Mouse (Mus musculus) kidney, embryonic 14.5 days (tissue): ENCODE results near the gene Bcl6. TPM values are rescaled to one million over a fixed set of nuclear protein-coding genes. Genes with fewer than 3 reads are reported as not detected.

Experiments used
- ATAC-seq: fragments of 200-750 bp; cut with Nextera tagmentation; 2 replicates; pipeline ENCODE4 v1.8.0; 2017; ENCODE audit warnings: moderate number of reproducible peaks, mild to moderate bottlenecking, moderate TSS enrichment, moderate library complexity; ENCODE audit not compliant: low FRiP score, low TSS enrichment
- H3K27ac ChIP-seq: fragments of 300-500 bp; sonication (generic); 2 replicates; pipeline ENCODE4 v1.5.1; 2014; ENCODE audit warnings: low read depth, mild to moderate bottlenecking, low read length, moderate library complexity, mixed read lengths
- H3K27me3 ChIP-seq: fragments of 300-500 bp; sonication (generic); 2 replicates; pipeline ENCODE4 v1.6.1; 2014; ENCODE audit warnings: mild to moderate bottlenecking, low read length; ENCODE audit not compliant: control insufficient read depth, insufficient read depth
- H3K36me3 ChIP-seq: fragments of 300-500 bp; sonication (generic); 2 replicates; pipeline ENCODE4 v1.6.1; 2014; ENCODE audit warnings: low read length, mixed read lengths; ENCODE audit not compliant: control insufficient read depth, insufficient read depth
- H3K4me1 ChIP-seq: fragments of 300-500 bp; sonication (generic); 2 replicates; pipeline ENCODE4 v1.6.1; 2014; ENCODE audit warnings: low read length, mixed read lengths; ENCODE audit not compliant: control insufficient read depth, insufficient read depth
- H3K4me2 ChIP-seq: fragments of 300-500 bp; sonication (generic); replicated peaks from 2 replicates; pipeline ENCODE4 v1.6.1; 2014; ENCODE audit warnings: low read depth, mild to moderate bottlenecking, low read length
- H3K4me3 ChIP-seq: fragments of 300-500 bp; sonication (generic); 2 replicates; pipeline ENCODE4 v1.5.1; 2014; ENCODE audit warnings: mild to moderate bottlenecking, low read length
- H3K9ac ChIP-seq: fragments of 300-500 bp; sonication (generic); 2 replicates; pipeline ENCODE4 v1.6.1; 2014; ENCODE audit warnings: low read depth, mild to moderate bottlenecking, low read length, moderate library complexity
- H3K9me3 ChIP-seq: fragments of 300-500 bp; sonication (generic); 2 replicates; pipeline ENCODE4 v1.6.1; 2016; ENCODE audit warnings: low read length; ENCODE audit not compliant: control insufficient read depth
- WGBS: fragments of 180-500 bp; shearing (Covaris S2); extraction: QIAGEN DNeasy Blood & Tissue Kit; methylation state at CpG from one replicate; pipeline ENCODE4 v1.1.7; 2014; 5-methylcytosine and 5-hydroxymethylcytosine counted together
- polyA plus RNA-seq: library from polyadenylated mRNA; unstranded; fragments of >200 nt; fragmentation: Nextera tagmentation; extraction: Ambion mirVana; gene quantifications from 2 replicates; pipeline ENCODE4 v1.2.1, GENCODE M21; 2014

The Bcl6 gene
- 0.73 and 0.91 TPM in 2 replicates for polyA plus RNA-seq

DNA sequence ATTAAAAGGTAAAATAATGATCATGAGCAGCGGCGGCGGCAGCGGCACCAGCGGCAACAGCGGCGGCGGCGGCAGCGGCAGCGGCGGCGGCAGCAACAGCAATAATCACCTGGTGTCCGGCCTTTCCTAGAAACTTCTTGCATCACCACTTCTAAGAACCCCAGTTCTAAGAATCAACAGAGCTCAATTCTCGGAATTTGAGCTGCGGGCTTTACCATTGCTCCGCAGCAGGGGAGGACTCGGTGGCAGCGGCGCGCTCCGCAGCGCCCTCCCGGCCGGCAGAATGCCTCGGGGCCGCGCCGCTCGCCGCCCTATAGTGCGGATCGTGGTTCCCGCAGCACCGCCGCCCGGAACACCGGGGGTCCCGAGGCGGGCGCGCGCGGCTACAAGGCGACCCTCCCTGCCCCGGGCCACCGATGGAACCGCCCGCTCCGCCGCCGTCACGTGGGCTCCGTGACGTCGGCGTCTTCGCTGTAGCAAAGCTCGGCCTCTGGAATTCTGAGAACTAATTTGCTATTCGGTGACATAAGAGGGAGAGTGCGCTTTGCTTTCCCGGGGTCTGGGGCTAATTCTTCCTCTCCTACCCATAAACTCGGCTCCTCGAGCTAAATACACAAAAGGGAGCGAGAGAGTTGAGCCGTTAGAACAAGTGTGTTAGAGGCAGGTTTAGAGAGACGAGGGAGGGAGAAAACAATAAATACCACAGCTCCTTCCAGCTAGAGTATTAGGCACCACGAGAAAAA lies at the start of gene Bcl6, which contains the start of gene Gm37419:
TSS of gene Bcl6 (minus strand) at position 387 of the 743 bp plus-strand sequence.
TSS of gene Gm37419 (plus strand) at position 17 of the 743 bp plus-strand sequence.
- peak within 1 kb of the TSS; percentile 84 for H3K4me3 ChIP-seq
- H3K9me3 ChIP-seq = no peaks in the 10 kb centered on the region
- under 1% methylated on average over 68 of the region's 68 CpGs for WGBS
- peak within 1 kb of the TSS; percentile 99 for H3K27ac ChIP-seq
- H3K4me1 ChIP-seq = peaks cover 26% of the 10 kb centered on the region
- ATAC-seq = peak; percentile 78
- H3K36me3 ChIP-seq = no peaks in the 10 kb centered on the region
- no peaks in the 10 kb centered on the region for H3K27me3 ChIP-seq
- H3K9ac ChIP-seq = peak within 1 kb of the TSS; percentile 84
- H3K4me2 ChIP-seq = peak within 1 kb of the TSS; percentile 94

DNA sequence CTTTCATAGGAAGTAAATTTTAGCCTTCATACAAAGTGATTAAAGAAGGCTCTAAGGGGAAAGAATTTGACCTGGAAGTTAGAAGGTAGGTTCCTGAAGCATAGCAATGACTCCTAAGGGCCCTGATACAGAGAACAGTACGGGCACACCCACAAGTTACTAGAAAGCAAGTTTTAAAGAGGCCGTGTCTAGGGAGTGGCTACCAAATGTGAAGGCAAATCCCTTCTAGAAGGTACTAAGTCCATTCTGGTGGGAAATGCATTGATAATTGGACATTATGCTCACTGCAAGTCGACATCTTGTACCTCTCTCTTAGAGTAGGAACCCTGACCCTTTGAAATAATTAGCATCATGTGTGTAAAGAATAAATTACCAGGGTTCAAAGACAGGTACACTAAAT lies 47.7 kb upstream of the Bcl6 start:
- Histone ChIP-seq H3K4me1 (no peaks in the 10 kb centered on the region), H3K27me3 (no peaks in the 10 kb centered on the region), H3K4me3 (no peak overlapping the region), H3K27ac (no peak overlapping the region), H3K4me2 (no peak overlapping the region), H3K9me3 (no peaks in the 10 kb centered on the region), H3K9ac (no peak overlapping the region), H3K36me3 (no peaks in the 10 kb centered on the region)
- ATAC-seq = no peak
- WGBS = 87% methylated on average over 3 of the region's 3 CpGs

DNA sequence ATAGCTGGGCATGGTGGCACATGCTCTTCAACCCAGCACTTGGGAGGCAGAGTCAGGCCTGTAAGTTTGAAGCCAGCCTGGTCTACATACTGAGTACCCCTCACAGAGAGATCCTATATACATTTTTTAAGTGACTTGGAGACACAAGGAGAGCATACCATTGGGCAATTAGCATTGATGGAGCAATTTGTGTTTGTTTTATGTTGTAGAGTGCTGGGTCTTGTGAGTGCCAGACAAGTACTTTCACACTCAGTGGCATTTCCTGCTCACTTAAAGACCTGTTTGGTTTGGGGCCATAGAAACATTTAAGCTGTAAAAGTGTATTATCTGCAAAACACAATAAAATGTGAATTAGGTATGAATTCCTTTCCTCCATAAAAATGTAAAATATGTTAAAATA lies 47.1 kb upstream of the Bcl6 start:
- Histone ChIP-seq H3K27me3 (no peaks in the 10 kb centered on the region), H3K9ac (no peak overlapping the region), H3K4me3 (no peak overlapping the region), H3K36me3 (no peaks in the 10 kb centered on the region), H3K9me3 (no peaks in the 10 kb centered on the region), H3K27ac (no peak overlapping the region), H3K4me2 (no peak overlapping the region), H3K4me1 (no peaks in the 10 kb centered on the region)
- no peak for ATAC-seq

DNA sequence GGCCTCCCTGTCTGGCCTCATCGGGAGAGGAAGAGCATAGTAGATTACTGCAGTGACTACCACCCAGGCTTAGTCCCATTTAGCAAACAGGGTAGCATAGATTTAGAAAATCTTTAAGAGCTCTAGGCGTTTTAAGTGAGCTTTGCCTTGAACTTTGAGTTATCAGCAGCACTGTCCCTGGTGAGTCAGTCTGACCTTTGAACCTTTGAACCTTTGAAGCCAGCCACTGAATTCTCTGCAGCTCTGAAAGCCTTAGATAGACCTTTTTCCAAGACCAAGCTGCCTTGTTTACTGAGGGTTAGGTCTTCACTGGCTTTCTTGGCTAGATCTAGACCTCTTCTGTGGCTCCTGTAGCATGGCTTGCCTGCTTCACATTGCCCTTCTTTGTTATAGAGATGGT lies 45.8 kb upstream of the Bcl6 start:
- no peaks in the 10 kb centered on the region for H3K9me3 ChIP-seq
- WGBS = 58% methylated on average over 2 of the region's 2 CpGs
- no peak overlapping the region for H3K4me2 ChIP-seq
- H3K4me3 ChIP-seq = no peak overlapping the region
- H3K36me3 ChIP-seq = no peaks in the 10 kb centered on the region
- no peak overlapping the region for H3K9ac ChIP-seq
- no peaks in the 10 kb centered on the region for H3K4me1 ChIP-seq
- H3K27ac ChIP-seq = no peak overlapping the region
- no peak for ATAC-seq
- no peaks in the 10 kb centered on the region for H3K27me3 ChIP-seq

DNA sequence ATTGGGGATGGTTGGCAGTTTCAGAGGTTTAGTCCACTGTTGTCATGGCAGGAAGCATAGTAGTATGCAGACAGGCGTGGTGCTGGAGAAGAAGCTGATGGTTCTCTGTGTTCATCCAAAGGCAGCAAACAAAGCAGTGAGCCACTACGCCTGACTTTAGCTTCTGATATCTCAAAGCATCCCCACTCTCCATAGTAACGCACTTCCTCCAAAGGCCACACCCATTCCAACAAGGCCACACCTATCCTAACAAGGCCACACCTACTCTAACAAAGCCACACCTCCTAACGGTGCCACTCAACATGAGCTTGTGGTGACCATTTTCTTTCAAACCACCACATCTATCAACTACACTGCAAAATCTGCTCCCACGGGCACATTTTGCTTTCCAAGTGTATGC lies 44.6 kb upstream of the Bcl6 start:
- Histone ChIP-seq H3K9me3 (no peaks in the 10 kb centered on the region), H3K36me3 (no peaks in the 10 kb centered on the region), H3K4me2 (no peak overlapping the region), H3K4me3 (no peak overlapping the region), H3K4me1 (no peaks in the 10 kb centered on the region), H3K9ac (no peak overlapping the region), H3K27ac (no peak overlapping the region), H3K27me3 (no peaks in the 10 kb centered on the region)
- no peak for ATAC-seq
- WGBS = 93% methylated on average over 5 of the region's 5 CpGs

DNA sequence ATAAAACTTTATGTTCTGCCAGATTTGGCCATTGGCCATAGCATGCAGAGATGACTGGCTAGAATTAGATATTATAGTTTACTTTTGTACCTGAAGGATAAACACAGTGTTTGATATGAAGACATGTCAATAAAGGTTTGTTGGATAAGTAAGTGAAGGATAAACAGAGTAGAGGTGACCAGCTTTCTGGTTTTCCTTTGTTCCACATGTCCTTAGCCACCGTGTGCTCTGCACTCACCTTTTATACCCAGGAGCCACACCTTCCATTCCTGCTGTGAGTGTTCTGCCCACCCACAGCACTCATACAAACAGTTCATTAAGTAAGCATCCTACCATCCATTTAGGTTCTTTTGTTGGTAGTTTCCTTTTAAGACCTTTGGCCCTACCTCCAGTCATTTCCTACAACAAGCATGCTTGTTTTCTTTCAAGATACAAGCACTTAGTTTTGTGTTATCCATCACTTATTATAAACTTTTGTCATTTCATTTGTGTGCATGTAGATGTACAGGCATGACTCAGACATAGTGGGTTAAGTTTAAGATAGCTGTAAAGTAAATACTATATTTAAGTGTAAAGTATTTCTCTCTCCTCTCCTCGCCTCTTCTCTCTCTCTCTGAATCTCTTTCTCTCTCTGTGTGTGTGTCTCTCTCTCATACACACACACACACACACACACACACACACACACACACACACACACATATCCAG lies 41.5 kb upstream of the Bcl6 start:
- H3K36me3 ChIP-seq = no peaks in the 10 kb centered on the region
- no peak for ATAC-seq
- H3K27ac ChIP-seq = no peak overlapping the region
- no peaks in the 10 kb centered on the region for H3K9me3 ChIP-seq
- no peaks in the 10 kb centered on the region for H3K4me1 ChIP-seq
- 75% methylated on average over 2 of the region's 2 CpGs for WGBS
- H3K4me2 ChIP-seq = no peak overlapping the region
- H3K4me3 ChIP-seq = no peak overlapping the region
- H3K9ac ChIP-seq = no peak overlapping the region
- no peaks in the 10 kb centered on the region for H3K27me3 ChIP-seq

DNA sequence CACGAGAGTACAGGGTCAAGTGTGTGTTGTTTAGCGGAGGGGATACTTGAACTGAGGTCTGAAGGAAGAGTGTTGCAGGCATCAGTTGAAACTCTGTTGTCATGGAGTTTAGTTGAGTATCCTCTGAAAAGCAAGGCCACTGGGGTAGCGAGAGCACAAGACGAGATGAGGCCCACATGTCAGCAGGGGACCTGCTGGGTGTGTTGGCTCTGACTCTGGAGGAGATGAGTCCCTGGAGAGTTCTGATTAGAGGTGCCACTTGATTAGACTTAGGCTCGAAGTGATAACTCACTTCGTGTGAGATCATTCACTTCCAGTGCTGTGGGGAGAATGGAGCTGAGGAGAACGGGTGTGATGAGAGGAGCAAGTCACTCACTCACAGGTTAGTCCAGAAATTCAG lies 36.8 kb upstream of the Bcl6 start:
- Histone ChIP-seq H3K27me3 (no peaks in the 10 kb centered on the region), H3K4me3 (no peak overlapping the region), H3K27ac (no peak overlapping the region), H3K36me3 (no peaks in the 10 kb centered on the region), H3K4me1 (no peaks in the 10 kb centered on the region), H3K9ac (no peak overlapping the region), H3K4me2 (no peak overlapping the region), H3K9me3 (no peaks in the 10 kb centered on the region)
- no peak for ATAC-seq
- WGBS = 54% methylated on average over 7 of the region's 7 CpGs

DNA sequence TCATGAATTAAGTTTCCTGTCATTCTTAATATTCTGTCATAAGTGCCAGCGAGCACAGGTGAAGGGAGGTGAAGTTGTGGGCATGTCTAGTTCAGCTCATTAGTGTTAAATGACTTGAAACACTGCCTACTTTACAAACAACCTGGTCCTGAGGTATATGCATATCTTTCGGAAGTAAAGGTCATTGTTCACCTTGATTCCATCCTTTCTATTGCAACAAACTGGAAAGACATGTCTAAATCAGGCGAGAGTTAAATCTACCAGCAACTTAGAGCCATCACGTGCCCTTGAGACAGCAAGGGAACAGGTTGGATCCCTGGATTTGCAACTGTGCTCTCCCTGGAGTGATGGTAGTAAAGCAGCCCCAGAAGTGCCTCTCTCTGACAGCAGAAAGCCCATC lies 34.0 kb upstream of the Bcl6 start:
- Histone ChIP-seq H3K27ac (no peak overlapping the region), H3K4me2 (no peak overlapping the region), H3K9me3 (no peaks in the 10 kb centered on the region), H3K4me1 (no peaks in the 10 kb centered on the region), H3K27me3 (no peaks in the 10 kb centered on the region), H3K9ac (no peak overlapping the region), H3K4me3 (no peak overlapping the region), H3K36me3 (no peaks in the 10 kb centered on the region)
- 78% methylated on average over 4 of the region's 4 CpGs for WGBS
- no peak for ATAC-seq

DNA sequence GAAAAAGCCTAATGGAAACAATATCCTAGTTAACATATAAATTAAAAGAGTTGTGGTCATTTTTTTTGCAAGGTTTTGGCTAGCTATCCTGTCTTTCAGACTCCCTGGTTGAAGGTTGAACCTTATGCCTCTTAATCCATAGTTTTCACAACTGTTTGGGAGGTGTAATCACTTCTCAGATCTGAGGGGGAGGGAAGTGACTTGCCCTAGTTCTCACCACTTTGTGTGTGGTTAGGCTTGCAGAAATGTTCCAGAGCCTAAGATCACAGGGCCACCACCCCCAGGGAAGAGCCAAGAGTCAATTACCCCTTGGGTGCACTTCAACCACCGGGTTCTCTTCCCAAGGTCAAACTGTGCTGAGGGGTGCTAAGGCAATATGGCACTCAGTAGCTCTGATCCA lies 33.1 kb upstream of the Bcl6 start:
- 45% methylated on average over 1 of the region's 1 CpGs for WGBS
- Histone ChIP-seq H3K4me3 (no peak overlapping the region), H3K27ac (no peak overlapping the region), H3K4me1 (no peaks in the 10 kb centered on the region), H3K9ac (no peak overlapping the region), H3K9me3 (no peaks in the 10 kb centered on the region), H3K27me3 (no peaks in the 10 kb centered on the region), H3K36me3 (no peaks in the 10 kb centered on the region), H3K4me2 (no peak overlapping the region)
- no peak for ATAC-seq
